Mouse (Mus musculus) embryonic facial prominence, embryonic 11.5 days (tissue): Measurements from ENCODE around the gene Ric1. TPM values are rescaled to one million over a fixed set of nuclear protein-coding genes. Genes with fewer than 3 reads are reported as not detected.
"Not testable (repeated sequence)": the region's sequence is repeated elsewhere in the genome, so short reads cannot be mapped to it uniquely, and the experiment has no call there.

Source experiments
- ATAC-seq: fragments of 200-750 bp; cut with Nextera tagmentation; replicated peaks from 2 replicates; pipeline ENCODE4 v1.8.0; 2017; ENCODE audit warnings: low read depth; ENCODE audit not compliant: insufficient number of reproducible peaks, low FRiP score, low TSS enrichment
- DNase-seq: peaks from one replicate; pipeline ENCODE4 v3.0.0-alpha.2; 2015; ENCODE audit warnings: low spot score
- H3K27ac ChIP-seq: fragments of 300-500 bp; sonication (generic); replicated peaks from 2 replicates; pipeline ENCODE4 v1.5.1; 2014; ENCODE audit warnings: mild to moderate bottlenecking, low read depth, low read length, control low read depth
- H3K27me3 ChIP-seq: fragments of 300-500 bp; sonication (generic); 2 replicates; pipeline ENCODE4 v1.6.1; 2014; ENCODE audit warnings: mild to moderate bottlenecking, low read length, moderate library complexity, mixed read lengths; ENCODE audit not compliant: control insufficient read depth, insufficient read depth
- H3K36me3 ChIP-seq: fragments of 300-500 bp; sonication (generic); replicated peaks from 2 replicates; pipeline ENCODE4 v1.6.1; 2014; ENCODE audit warnings: low read depth, mild to moderate bottlenecking, low read length, moderate library complexity, mixed read lengths; ENCODE audit not compliant: control insufficient read depth, insufficient read depth
- H3K4me1 ChIP-seq: fragments of 300-500 bp; sonication (generic); 2 replicates; pipeline ENCODE4 v1.6.1; 2014; ENCODE audit warnings: low read length, mixed read lengths; ENCODE audit not compliant: control insufficient read depth, insufficient read depth
- H3K4me2 ChIP-seq: fragments of 300-500 bp; sonication (generic); 2 replicates; pipeline ENCODE4 v1.6.1; 2014; ENCODE audit warnings: low read depth, mild to moderate bottlenecking, control low read depth, low read length, moderate library complexity
- H3K4me3 ChIP-seq: fragments of 300-500 bp; sonication (generic); 2 replicates; pipeline ENCODE4 v1.5.1; 2014; ENCODE audit warnings: low read depth, low read length, control low read depth
- H3K9ac ChIP-seq: fragments of 300-500 bp; sonication (generic); replicated peaks from 2 replicates; pipeline ENCODE4 v1.6.1; 2014; ENCODE audit warnings: mild to moderate bottlenecking, control low read depth, low read length
- H3K9me3 ChIP-seq: fragments of 300-500 bp; sonication (generic); replicated peaks from 2 replicates; pipeline ENCODE4 v1.6.1; 2016; ENCODE audit warnings: mild to moderate bottlenecking, low read length, inconsistent platforms, mixed read lengths; ENCODE audit not compliant: control insufficient read depth
- WGBS: fragments of 180-500 bp; shearing (Covaris S2); extraction: QIAGEN DNeasy Blood & Tissue Kit; methylation state at CpG from one replicate; pipeline ENCODE4 v1.1.7; 2014; 5-methylcytosine and 5-hydroxymethylcytosine counted together
- polyA plus RNA-seq: library from polyadenylated mRNA; unstranded; fragments of >200 nt; fragmentation: Nextera tagmentation; extraction: Ambion mirVana; gene quantifications from 2 replicates; pipeline ENCODE4 v1.2.1, GENCODE M21; 2014

The Ric1 gene
- polyA plus RNA-seq, 1 experiment from 2014 or later, result 21.5 TPM

GRCm38 (mm10) chr19:29566512-29566911 lies 44.4 kb downstream of the Ric1 start:
- no peak for DNase-seq
- H3K4me1 ChIP-seq, result no peaks in the 10 kb centered on the region
- no peak overlapping the region for H3K4me2 ChIP-seq
- 97% methylated on average over 1 of the region's 1 CpGs for WGBS
- H3K27me3 ChIP-seq, result no peaks in the 10 kb centered on the region
- H3K9me3 ChIP-seq, result no peaks in the 10 kb centered on the region
- H3K36me3 ChIP-seq, result peaks cover 5% of the 10 kb centered on the region; the same call in 1 of the 2 replicates
- no peak overlapping the region for H3K27ac ChIP-seq
- no peak for ATAC-seq
- no peak overlapping the region for H3K4me3 ChIP-seq
- no peak overlapping the region for H3K9ac ChIP-seq

GRCm38 (mm10) chr19:29582439-29582838 lies 60.4 kb downstream of the Ric1 start:
- H3K9ac ChIP-seq, result no peak overlapping the region
- H3K27me3 ChIP-seq, result no peaks in the 10 kb centered on the region
- no peak overlapping the region for H3K27ac ChIP-seq
- no peaks in the 10 kb centered on the region for H3K9me3 ChIP-seq
- H3K4me3 ChIP-seq, result no peak overlapping the region
- ATAC-seq (no peak), DNase-seq (no peak)
- H3K4me2 ChIP-seq, result no peak overlapping the region
- 92% methylated on average over 2 of the region's 2 CpGs for WGBS
- peaks cover 4% of the 10 kb centered on the region for H3K36me3 ChIP-seq
- H3K4me1 ChIP-seq, result no peaks in the 10 kb centered on the region

- DNase-seq, result no peak
- no peaks in the 10 kb centered on the region for H3K27me3 ChIP-seq
- H3K27ac ChIP-seq, result no peak overlapping the region
- no peak overlapping the region for H3K4me3 ChIP-seq
- no peak overlapping the region for H3K4me2 ChIP-seq
- no peak for ATAC-seq
- no peak overlapping the region for H3K9ac ChIP-seq
- peaks cover 12% of the 10 kb centered on the region for H3K36me3 ChIP-seq
- no peaks in the 10 kb centered on the region for H3K9me3 ChIP-seq
- no peaks in the 10 kb centered on the region for H3K4me1 ChIP-seq
- 84% methylated on average over 6 of the region's 6 CpGs for WGBS
Measured at GRCm38 (mm10) chr19:29583734-29584133, 61.7 kb downstream of the Ric1 start.

GRCm38 (mm10) chr19:29593783-29594182 lies 71.7 kb downstream of the Ric1 start:
- DNase-seq, H3K4me2 ChIP-seq, H3K9me3 ChIP-seq, H3K4me3 ChIP-seq, H3K27ac ChIP-seq, ATAC-seq, H3K27me3 ChIP-seq, H3K36me3 ChIP-seq, H3K9ac ChIP-seq, H3K4me1 ChIP-seq: not testable (repeated sequence)
- WGBS, result 69% methylated on average over 3 of the region's 3 CpGs

- DNase-seq (no peak), ATAC-seq (no peak)
- Histone ChIP-seq H3K4me1 (no peaks in the 10 kb centered on the region), H3K4me3 (no peak overlapping the region), H3K27ac (no peak overlapping the region), H3K4me2 (no peak overlapping the region), H3K27me3 (no peaks in the 10 kb centered on the region), H3K9me3 (no peaks in the 10 kb centered on the region), H3K36me3 (peaks cover 3% of the 10 kb centered on the region), H3K9ac (no peak overlapping the region)
- WGBS, result 96% methylated on average over 3 of the region's 3 CpGs
Measured at GRCm38 (mm10) chr19:29596276-29596675, 74.2 kb downstream of the Ric1 start.

GRCm38 (mm10) chr19:29596985-29597384 lies 74.9 kb downstream of the Ric1 start:
- H3K9ac ChIP-seq, result no peak overlapping the region
- DNase-seq, result no peak
- H3K4me1 ChIP-seq, result no peaks in the 10 kb centered on the region
- H3K4me2 ChIP-seq, result no peak overlapping the region
- 93% methylated on average over 2 of the region's 2 CpGs for WGBS
- H3K4me3 ChIP-seq, result no peak overlapping the region
- peaks cover 3% of the 10 kb centered on the region for H3K36me3 ChIP-seq
- no peaks in the 10 kb centered on the region for H3K27me3 ChIP-seq
- ATAC-seq, result no peak
- no peak overlapping the region for H3K27ac ChIP-seq
- no peaks in the 10 kb centered on the region for H3K9me3 ChIP-seq

GRCm38 (mm10) chr19:29598981-29599380 lies 76.9 kb downstream of the Ric1 start:
- no peak overlapping the region for H3K4me2 ChIP-seq
- no peak overlapping the region for H3K27ac ChIP-seq
- H3K9ac ChIP-seq, result no peak overlapping the region
- H3K9me3 ChIP-seq, result no peaks in the 10 kb centered on the region
- no peak for ATAC-seq
- no peak overlapping the region for H3K4me3 ChIP-seq
- no peaks in the 10 kb centered on the region for H3K27me3 ChIP-seq
- H3K4me1 ChIP-seq, result no peaks in the 10 kb centered on the region
- DNase-seq, result no peak
- WGBS, result 95% methylated on average over 5 of the region's 5 CpGs
- peaks cover 6% of the 10 kb centered on the region for H3K36me3 ChIP-seq

- WGBS, result 89% methylated on average over 14 of the region's 14 CpGs
- DNase-seq, result no peak
- H3K27ac ChIP-seq, result no peak overlapping the region
- peaks cover 3% of the 10 kb centered on the region; the same call in 1 of the 2 replicates for H3K36me3 ChIP-seq
- H3K4me3 ChIP-seq, result no peak overlapping the region
- H3K4me2 ChIP-seq, result no peak overlapping the region
- no peaks in the 10 kb centered on the region for H3K27me3 ChIP-seq
- H3K9me3 ChIP-seq, result no peaks in the 10 kb centered on the region
- no peaks in the 10 kb centered on the region for H3K4me1 ChIP-seq
- no peak overlapping the region for H3K9ac ChIP-seq
- ATAC-seq, result no peak
Measured at GRCm38 (mm10) chr19:29603548-29604353, 81.7 kb downstream of the Ric1 start.
